Mouse (Mus musculus) olfactory bulb, adult 2 months (tissue): ENCODE data around the gene Snx1.

Experiments used
- CTCF ChIP-seq: fragments of 200-500 bp; IDR thresholded peaks from 2 replicates; pipeline ENCODE4 v1.5.1; 2012; ENCODE audit warnings: low read depth, mild to moderate bottlenecking, low read length, moderate library complexity; ENCODE audit not compliant: insufficient read depth
- POLR2A ChIP-seq: fragments of 200-500 bp; IDR thresholded peaks from 2 replicates; pipeline ENCODE4 v1.6.1; 2012; ENCODE audit warnings: mild to moderate bottlenecking, low read depth, low read length, moderate library complexity; ENCODE audit not compliant: insufficient read depth

DNA sequence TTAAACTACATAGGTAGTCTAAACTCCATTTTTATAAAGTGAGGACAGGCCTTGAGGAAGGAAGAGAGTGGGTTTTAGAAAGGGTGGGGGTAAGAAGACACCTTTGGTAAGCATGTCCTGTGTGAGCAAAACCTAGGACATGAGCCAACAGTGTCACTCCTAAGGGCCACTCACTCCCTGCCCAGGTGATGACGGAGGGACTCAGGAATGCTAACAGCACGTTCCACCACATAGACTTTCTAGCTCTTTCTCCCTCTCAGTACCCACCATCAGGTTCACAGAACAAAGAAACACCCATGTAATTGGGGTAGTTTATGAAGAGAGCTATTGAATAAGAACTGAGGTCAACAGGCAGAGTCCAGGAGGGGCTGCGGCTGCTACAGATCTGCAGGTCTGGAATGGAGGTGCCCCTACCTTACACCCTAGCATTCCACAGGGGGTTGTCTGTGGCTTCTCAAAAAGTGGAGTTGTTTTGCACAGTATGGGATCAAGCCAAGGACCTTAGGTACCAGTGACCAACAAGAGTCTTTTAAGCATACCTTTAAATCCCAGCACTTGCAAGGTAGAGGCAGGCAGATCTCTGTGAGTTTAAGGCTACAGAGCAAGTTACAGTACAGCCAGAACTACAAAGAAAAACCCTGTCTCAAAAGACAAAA, 45.5 kb downstream of the Snx1 start:
- no peak for TF ChIP-seq POLR2A
- TF ChIP-seq CTCF = no peak
